Mouse (Mus musculus): ENCODE results near the gene Utp14a. TPM values are rescaled to one million over a fixed set of nuclear protein-coding genes. Genes with fewer than 3 reads are reported as not detected.
"Not testable (repeated sequence)": the region's sequence is repeated elsewhere in the genome, so short reads cannot be mapped to it uniquely, and the experiment has no call there.

The Utp14a gene
- 10 to 100 TPM; 14.9 to 18.5 TPM for total RNA-seq (2021)
- long read RNA-seq, experiment 1, transcript Utp14a-201 (15 exons, 2,507 nt): major isoform, 5 of 8 reads
- long read RNA-seq, experiment 1, partial matches to known transcripts: 1 of 8 reads
- long read RNA-seq, experiment 1, other reads (novel, unspliced or antisense): 1 of 8 reads
- long read RNA-seq, experiment 2, transcript Utp14a-201 (15 exons, 2,507 nt): major isoform, 7 of 8 reads
- long read RNA-seq, experiment 2, partial matches to known transcripts: 0 of 8 reads
- long read RNA-seq, experiment 2, other reads (novel, unspliced or antisense): 1 of 8 reads

- DNase-seq: peak; percentile 93
These were observed at the start of gene Utp14a for GRCm38 (mm10) chrX:48256468-48257007. Utp14a (plus strand) TSS chrX:48256862.

GRCm38 (mm10) chrX:48207761-48208487, 48.7 kb upstream of the Utp14a start:
- peak; percentile 32 for DNase-seq

- peak; percentile 90 for DNase-seq
These were observed 48.0 kb upstream of the Utp14a start, which contains the start of gene Zdhhc9 for GRCm38 (mm10) chrX:48208519-48209185. Zdhhc9 (minus strand) TSS chrX:48208878.

GRCm38 (mm10) chrX:48209746-48210145, 46.9 kb upstream of the Utp14a start:
- not testable (repeated sequence) for DNase-seq

- DNase-seq: no peak
These were observed 37.2 kb upstream of the Utp14a start for GRCm38 (mm10) chrX:48219468-48219867.

GRCm38 (mm10) chrX:48222706-48223105, 34.0 kb upstream of the Utp14a start:
- no peak for DNase-seq

GRCm38 (mm10) chrX:48226225-48226624, 30.4 kb upstream of the Utp14a start:
- DNase-seq: peak; percentile 3

- no peak for DNase-seq
These were observed 22.2 kb upstream of the Utp14a start for GRCm38 (mm10) chrX:48234417-48234816.

- DNase-seq: no peak
These were observed 733 bp upstream of the Utp14a start for GRCm38 (mm10) chrX:48255830-48256428.

- peak; percentile 1 for DNase-seq
These were observed 349 bp downstream of the Utp14a start for GRCm38 (mm10) chrX:48257011-48257410.

GRCm38 (mm10) chrX:48271671-48272070, 15.0 kb downstream of the Utp14a start:
- no peak for DNase-seq

GRCm38 (mm10) chrX:48274634-48275033, 18.0 kb downstream of the Utp14a start:
- DNase-seq: no peak

GRCm38 (mm10) chrX:48278103-48278502, 21.4 kb downstream of the Utp14a start:
- peak; percentile 42 for DNase-seq

GRCm38 (mm10) chrX:48284386-48285005, 27.8 kb downstream of the Utp14a start:
- DNase-seq: peak; percentile 85

- peak; percentile 80 for DNase-seq
These were observed 28.5 kb downstream of the Utp14a start for GRCm38 (mm10) chrX:48285006-48285650.

- DNase-seq: no peak
These were observed 29.0 kb downstream of the Utp14a start for GRCm38 (mm10) chrX:48285651-48286021.

- DNase-seq: no peak
These were observed 29.8 kb downstream of the Utp14a start for GRCm38 (mm10) chrX:48286488-48286887.

- DNase-seq: no peak
These were observed 31.3 kb downstream of the Utp14a start for GRCm38 (mm10) chrX:48288008-48288407.

- no peak for DNase-seq
These were observed 34.8 kb downstream of the Utp14a start for GRCm38 (mm10) chrX:48291413-48291812.

- DNase-seq: no peak
These were observed 48.7 kb downstream of the Utp14a start for GRCm38 (mm10) chrX:48305356-48305755.
